Mouse (Mus musculus) intestine, postnatal 0 days (tissue): ENCODE results near the gene Il4ra. TPM values are rescaled to one million over a fixed set of nuclear protein-coding genes. Genes with fewer than 3 reads are reported as not detected.

ENCODE experiments used
- ATAC-seq: fragments of 200-750 bp; cut with Nextera tagmentation; 2 replicates; pipeline ENCODE4 v1.8.0; 2017; ENCODE audit warnings: mild to moderate bottlenecking, moderate TSS enrichment, moderate library complexity
- H3K27ac ChIP-seq: fragments of 300-500 bp; sonication (generic); 2 replicates; pipeline ENCODE4 v1.5.1; 2014; ENCODE audit warnings: mild to moderate bottlenecking, low read depth, low read length, moderate library complexity
- H3K27me3 ChIP-seq: fragments of 300-500 bp; sonication (generic); replicated peaks from 2 replicates; pipeline ENCODE4 v1.6.1; 2014; ENCODE audit warnings: low read length, mixed read lengths; ENCODE audit not compliant: control insufficient read depth, insufficient read depth
- H3K36me3 ChIP-seq: fragments of 300-500 bp; sonication (generic); 2 replicates; pipeline ENCODE4 v1.6.1; 2014; ENCODE audit warnings: mild to moderate bottlenecking, moderate library complexity; ENCODE audit not compliant: control insufficient read depth, insufficient read depth
- H3K4me1 ChIP-seq: fragments of 300-500 bp; sonication (generic); replicated peaks from 2 replicates; pipeline ENCODE4 v1.6.1; 2014; ENCODE audit warnings: antibody characterized with exemption, low read length, mixed read lengths; ENCODE audit not compliant: control insufficient read depth, insufficient read depth
- H3K4me2 ChIP-seq: fragments of 300-500 bp; sonication (generic); replicated peaks from 2 replicates; pipeline ENCODE4 v1.6.1; 2014; ENCODE audit warnings: low read depth, mild to moderate bottlenecking, moderate library complexity
- H3K4me3 ChIP-seq: fragments of 300-500 bp; sonication (generic); 2 replicates; pipeline ENCODE4 v1.5.1; 2014; ENCODE audit warnings: low read depth, low read length
- H3K9ac ChIP-seq: fragments of 300-500 bp; sonication (generic); 2 replicates; pipeline ENCODE4 v1.6.1; 2014; ENCODE audit warnings: mild to moderate bottlenecking, low read depth, low read length
- H3K9me3 ChIP-seq: fragments of 300-500 bp; sonication (generic); 2 replicates; pipeline ENCODE4 v1.6.1; 2016; ENCODE audit warnings: mixed run types; ENCODE audit not compliant: control insufficient read depth
- CTCF ChIP-seq: sonication (generic); IDR thresholded peaks from 2 replicates; pipeline ENCODE4 v1.5.1; 2016; ENCODE audit warnings: low read depth, mild to moderate bottlenecking, control low read depth, antibody characterized with exemption, moderate library complexity
- WGBS: fragments of 180-500 bp; shearing (Covaris S2); extraction: QIAGEN DNeasy Blood & Tissue Kit; methylation state at CpG from one replicate; pipeline ENCODE4 v1.1.7; 2014; 5-methylcytosine and 5-hydroxymethylcytosine counted together
- polyA plus RNA-seq: library from polyadenylated mRNA; unstranded; fragments of >200 nt; fragmentation: Nextera tagmentation; extraction: Ambion mirVana; gene quantifications from 2 replicates; pipeline ENCODE4 v1.2.1, GENCODE M21; 2015

Gene Il4ra
- polyA plus RNA-seq, 1 experiment from 2014 or later = 32.3 TPM

DNA sequence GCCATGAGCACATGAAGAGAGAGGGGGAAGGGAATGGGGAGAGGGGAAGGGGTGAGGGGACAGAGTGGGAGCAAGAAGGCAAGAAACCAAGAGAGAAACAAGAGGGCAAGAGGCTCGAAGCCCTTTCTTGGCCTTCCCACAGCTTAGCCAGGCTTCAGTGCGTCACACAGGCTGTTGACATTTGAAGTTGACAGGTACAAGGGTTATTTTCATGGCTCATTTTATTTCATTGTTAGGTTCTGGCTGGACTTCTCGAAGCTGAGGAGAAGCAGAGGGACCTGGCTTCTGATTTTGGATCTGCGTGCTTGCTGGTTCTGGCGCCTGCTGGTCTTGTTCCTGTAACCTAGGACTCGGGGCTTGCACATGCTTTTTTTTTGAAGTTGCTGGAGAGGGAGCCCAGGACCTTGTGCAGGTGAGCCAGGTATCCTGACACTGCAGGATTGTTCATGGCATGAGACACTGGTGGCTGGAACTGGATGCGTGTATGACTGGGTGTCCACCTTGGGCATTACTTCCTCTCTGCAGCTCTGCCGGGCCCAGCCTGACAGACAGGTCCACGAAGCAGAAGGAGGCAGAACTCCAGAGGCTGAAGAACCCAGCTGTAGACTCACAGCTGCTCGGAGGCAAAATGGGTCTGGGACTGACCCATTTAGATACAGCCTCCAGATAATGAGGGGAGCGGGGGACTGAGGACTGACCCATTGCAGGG lies 12.6 kb downstream of the Il4ra start:
- no peaks in the 10 kb centered on the region for H3K9me3 ChIP-seq
- H3K27me3 ChIP-seq = no peaks in the 10 kb centered on the region
- peaks cover 59% of the 10 kb centered on the region for H3K36me3 ChIP-seq
- no peak overlapping the region for H3K9ac ChIP-seq
- no peak overlapping the region for H3K4me2 ChIP-seq
- 73% methylated on average over 11 of the region's 11 CpGs for WGBS
- H3K4me3 ChIP-seq = no peak overlapping the region
- H3K4me1 ChIP-seq = peaks cover 24% of the 10 kb centered on the region
- no peak for TF ChIP-seq CTCF
- no peak overlapping the region for H3K27ac ChIP-seq
- no peak for ATAC-seq

DNA sequence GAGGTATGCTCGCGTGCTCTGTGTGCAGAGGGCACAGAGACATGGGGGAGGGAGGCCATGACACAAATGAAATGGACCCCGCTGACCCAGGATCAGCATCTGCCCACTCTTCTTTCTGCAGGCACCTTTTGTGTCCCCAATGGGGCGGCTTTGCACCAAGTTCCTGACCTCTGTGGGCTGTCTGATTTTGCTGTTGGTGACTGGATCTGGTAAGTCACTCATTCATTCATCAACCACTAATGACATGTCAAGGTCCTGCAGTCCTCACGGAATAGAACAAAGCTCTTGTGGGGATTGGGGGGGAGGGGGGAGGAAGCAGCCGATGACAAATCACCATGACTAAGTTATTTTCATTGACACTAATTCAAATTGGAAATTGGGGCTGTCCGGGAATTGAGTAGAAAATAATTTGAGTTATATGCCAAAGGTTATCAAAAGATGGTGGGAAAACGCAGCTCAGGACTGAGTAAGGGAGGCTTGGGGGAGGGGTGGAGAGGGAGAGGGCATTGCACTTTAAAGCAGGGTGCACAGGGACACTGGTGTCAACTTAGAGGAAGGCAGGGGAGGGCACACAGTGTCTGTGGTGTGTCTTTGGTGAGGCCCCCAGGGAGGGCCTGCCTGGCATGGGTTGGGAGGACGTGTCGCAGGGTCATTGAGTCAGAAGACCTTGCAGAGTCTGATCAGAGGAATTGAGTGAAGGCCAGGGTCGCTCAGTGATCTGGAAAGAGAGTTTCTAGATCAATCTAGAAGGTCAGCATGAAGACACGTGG lies 13.8 kb downstream of the Il4ra start:
- H3K4me1 ChIP-seq = peaks cover 14% of the 10 kb centered on the region
- H3K27ac ChIP-seq = no peak overlapping the region
- H3K27me3 ChIP-seq = no peaks in the 10 kb centered on the region
- no peak overlapping the region for H3K4me3 ChIP-seq
- H3K36me3 ChIP-seq = peaks cover 66% of the 10 kb centered on the region
- no peak for ATAC-seq
- H3K9ac ChIP-seq = no peak overlapping the region
- H3K9me3 ChIP-seq = no peaks in the 10 kb centered on the region
- no peak overlapping the region for H3K4me2 ChIP-seq
- TF ChIP-seq CTCF = no peak
- 82% methylated on average over 12 of the region's 12 CpGs for WGBS

DNA sequence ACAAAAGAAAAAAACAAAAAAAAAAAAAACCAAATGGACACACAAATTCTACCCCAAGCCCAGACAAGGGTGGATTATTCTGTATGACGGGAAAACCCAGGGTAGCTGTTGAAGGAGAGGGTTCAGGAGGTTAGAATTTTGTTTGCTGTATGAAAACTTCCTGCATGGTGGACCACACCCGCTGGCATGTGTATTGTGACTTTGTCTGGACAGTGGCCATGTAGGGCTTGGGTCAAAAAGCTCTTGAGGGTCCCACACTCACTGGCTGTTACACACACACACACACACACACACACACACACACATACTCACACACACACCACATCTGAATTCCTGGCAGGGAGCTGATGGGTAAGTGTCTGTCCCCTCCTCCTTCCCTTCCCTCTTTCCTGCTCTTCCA lies 14.5 kb downstream of the Il4ra start:
- Histone ChIP-seq H3K27ac (no peak overlapping the region), H3K9ac (no peak overlapping the region), H3K4me2 (no peak overlapping the region), H3K27me3 (no peaks in the 10 kb centered on the region), H3K9me3 (no peaks in the 10 kb centered on the region), H3K4me1 (peaks cover 8% of the 10 kb centered on the region; the same call in 1 of the 2 replicates), H3K4me3 (no peak overlapping the region), H3K36me3 (peaks cover 69% of the 10 kb centered on the region)
- ATAC-seq = no peak
- 61% methylated on average over 2 of the region's 2 CpGs for WGBS
- no peak for TF ChIP-seq CTCF

DNA sequence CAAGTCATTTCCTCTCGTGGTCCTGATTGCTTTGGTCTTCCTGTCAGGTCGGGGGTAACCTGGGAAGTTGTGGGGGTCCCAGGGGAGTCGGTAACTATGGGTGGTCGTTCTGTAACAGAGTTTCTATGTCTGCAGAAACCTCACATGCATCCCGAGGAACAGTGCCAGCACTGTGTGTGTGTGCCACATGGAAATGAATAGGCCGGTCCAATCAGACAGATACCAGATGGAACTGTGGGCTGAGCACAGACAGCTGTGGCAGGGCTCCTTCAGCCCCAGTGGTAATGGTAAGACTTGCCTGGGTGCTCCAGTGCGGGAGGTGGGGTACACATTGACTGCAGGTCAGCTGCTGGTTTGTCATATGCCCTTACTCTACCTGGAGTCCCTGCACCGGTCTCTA lies 17.0 kb downstream of the Il4ra start:
- WGBS = 79% methylated on average over 8 of the region's 8 CpGs
- Histone ChIP-seq H3K4me3 (no peak overlapping the region), H3K27me3 (no peaks in the 10 kb centered on the region), H3K4me1 (no peaks in the 10 kb centered on the region), H3K9me3 (no peaks in the 10 kb centered on the region), H3K36me3 (peaks cover 94% of the 10 kb centered on the region), H3K27ac (no peak overlapping the region), H3K4me2 (no peak overlapping the region), H3K9ac (no peak overlapping the region)
- no peak for TF ChIP-seq CTCF
- no peak for ATAC-seq

DNA sequence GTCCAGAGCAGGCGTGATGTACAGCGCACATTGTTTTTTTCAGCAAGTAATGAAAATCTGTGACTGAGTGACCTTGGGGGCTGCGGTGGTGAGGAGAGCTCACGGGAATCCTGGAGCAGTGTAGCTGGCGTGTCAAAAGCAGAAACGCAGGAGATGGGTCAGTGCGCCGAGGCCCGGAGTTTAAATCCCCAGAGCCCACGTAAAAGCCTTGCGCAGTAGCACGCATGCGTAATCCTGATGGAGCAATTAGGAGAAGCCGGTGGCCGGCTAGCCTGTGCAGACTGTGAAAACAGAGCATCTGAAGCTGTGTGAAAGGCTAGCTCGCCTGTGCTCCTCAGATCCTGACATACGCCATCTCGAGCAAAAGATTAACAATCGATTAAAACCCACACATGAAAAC lies 20.0 kb downstream of the Il4ra start:
- Histone ChIP-seq H3K9ac (no peak overlapping the region), H3K27me3 (no peaks in the 10 kb centered on the region), H3K27ac (no peak overlapping the region), H3K4me1 (no peaks in the 10 kb centered on the region), H3K4me2 (no peak overlapping the region), H3K4me3 (no peak overlapping the region), H3K36me3 (peaks cover 98% of the 10 kb centered on the region), H3K9me3 (no peaks in the 10 kb centered on the region)
- 80% methylated on average over 19 of the region's 19 CpGs for WGBS
- TF ChIP-seq CTCF = no peak
- no peak for ATAC-seq

DNA sequence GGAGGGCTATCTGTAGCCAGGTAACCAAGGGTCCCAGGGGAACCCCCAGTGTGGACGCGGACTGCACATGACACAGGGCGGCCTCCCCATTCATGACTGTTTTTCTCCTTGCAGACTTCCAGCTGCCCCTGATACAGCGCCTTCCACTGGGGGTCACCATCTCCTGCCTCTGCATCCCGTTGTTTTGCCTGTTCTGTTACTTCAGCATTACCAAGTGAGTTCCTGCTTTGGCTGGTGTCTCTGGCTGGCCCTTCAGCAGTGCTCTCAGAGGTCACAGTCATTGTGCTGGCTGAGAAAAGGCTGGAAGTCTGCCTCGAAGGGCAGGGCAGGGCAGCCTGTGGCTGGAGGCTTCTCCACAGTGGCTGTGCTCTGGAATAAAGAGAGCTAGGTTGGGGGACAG lies 20.8 kb downstream of the Il4ra start:
- Histone ChIP-seq H3K36me3 (peaks cover 98% of the 10 kb centered on the region), H3K4me1 (no peaks in the 10 kb centered on the region), H3K27me3 (no peaks in the 10 kb centered on the region), H3K4me3 (no peak overlapping the region), H3K9ac (no peak overlapping the region), H3K9me3 (no peaks in the 10 kb centered on the region), H3K27ac (no peak overlapping the region), H3K4me2 (no peak overlapping the region)
- no peak for TF ChIP-seq CTCF
- no peak for ATAC-seq
- WGBS = 65% methylated on average over 6 of the region's 6 CpGs
